Mouse (Mus musculus): ENCODE measurements around the gene Crtap. TPM values are rescaled to one million over a fixed set of nuclear protein-coding genes. Genes with fewer than 3 reads are reported as not detected.

The Crtap gene
- total and polyA plus RNA-seq, 3 experiments, result 17.8 to 27.7 (median 19.2) TPM

DNA sequence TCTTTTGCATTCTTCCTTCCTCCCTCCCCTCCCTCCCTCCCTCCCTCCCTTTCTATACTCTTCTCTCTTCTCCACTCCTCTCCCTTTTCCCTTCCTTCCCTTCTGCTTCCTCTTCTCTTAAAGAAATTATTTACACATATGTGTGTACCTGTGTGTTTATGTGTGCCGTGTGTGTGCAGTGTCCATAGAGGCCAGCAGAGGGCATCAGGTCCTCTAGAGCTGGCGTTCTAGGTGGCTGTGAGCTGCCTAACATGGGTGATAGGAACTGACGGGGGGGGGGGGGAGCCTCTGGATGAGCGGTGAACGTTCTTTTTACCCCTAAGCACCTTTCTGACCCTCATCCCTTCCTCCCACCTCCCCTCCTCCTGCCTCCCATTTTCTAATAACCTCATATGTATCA, 20.8 kb upstream of the Crtap start:
- no peaks in the 10 kb centered on the region for H3K27me3 ChIP-seq (replicated peaks)
- no peak overlapping the region for H3K27ac ChIP-seq (ENCODE audit: insufficient read depth, low read depth)
- in situ Hi-C loops (cut with MboI; ENCODE audit: low pct_ligation_motif_present, low pct_unique_long_range_greater_than_20kb, low sequenced_read_pairs), result no loop called here
- H3K36me3 ChIP-seq (replicated peaks in 1 of 2; ENCODE audit: control insufficient read depth in 1 of 2, insufficient read depth in 1 of 2, low read length in 1 of 2), result peaks cover 45 to 84% of the 10 kb centered on the region in 2 experiments
- H3K4me1 ChIP-seq (ENCODE audit: control insufficient read depth in 1 of 2, insufficient read depth in 2 of 2), result no peaks in the 10 kb centered on the region
- peaks cover 17% of the 10 kb centered on the region for H3K9me3 ChIP-seq (replicated peaks; ENCODE audit: low read length)
- H3K9ac ChIP-seq (ENCODE audit: insufficient read depth, low read depth), result no peak overlapping the region
- no peak overlapping the region for H3K4me2 ChIP-seq (ENCODE audit: insufficient read depth, low read depth, poor library complexity, severe bottlenecking)
- H3K79me2 ChIP-seq (replicated peaks; ENCODE audit: control insufficient read depth, extremely low read depth, insufficient read depth, poor library complexity, severe bottlenecking), result peaks cover 10% of the 10 kb centered on the region
- dilution Hi-C loops (cut with MboI; ENCODE audit: extremely low pct_ligation_motif_present, extremely low pct_unique_long_range_greater_than_20kb, low sequenced_read_pairs), result no loop called here
- TF ChIP-seq CTCF (conservative IDR thresholded peaks at IDR 0.05 in 1 of 2, IDR thresholded peaks at IDR 0.05 in 1 of 2; ENCODE audit: low read depth in 2 of 2, low read length in 2 of 2) (peak in 1 of 2 experiments; percentile 14; a peak in 1 of 4 replicates), EP300 (IDR thresholded peaks at IDR 0.05; ENCODE audit: low read length) (no peak)
- no peak for DNase-seq (ENCODE audit: extremely low read depth)
- no peak overlapping the region for H3K4me3 ChIP-seq (replicated peaks in 1 of 3; ENCODE audit: low read depth in 2 of 3, low read length in 2 of 3, poor library complexity in 1 of 3)

DNA sequence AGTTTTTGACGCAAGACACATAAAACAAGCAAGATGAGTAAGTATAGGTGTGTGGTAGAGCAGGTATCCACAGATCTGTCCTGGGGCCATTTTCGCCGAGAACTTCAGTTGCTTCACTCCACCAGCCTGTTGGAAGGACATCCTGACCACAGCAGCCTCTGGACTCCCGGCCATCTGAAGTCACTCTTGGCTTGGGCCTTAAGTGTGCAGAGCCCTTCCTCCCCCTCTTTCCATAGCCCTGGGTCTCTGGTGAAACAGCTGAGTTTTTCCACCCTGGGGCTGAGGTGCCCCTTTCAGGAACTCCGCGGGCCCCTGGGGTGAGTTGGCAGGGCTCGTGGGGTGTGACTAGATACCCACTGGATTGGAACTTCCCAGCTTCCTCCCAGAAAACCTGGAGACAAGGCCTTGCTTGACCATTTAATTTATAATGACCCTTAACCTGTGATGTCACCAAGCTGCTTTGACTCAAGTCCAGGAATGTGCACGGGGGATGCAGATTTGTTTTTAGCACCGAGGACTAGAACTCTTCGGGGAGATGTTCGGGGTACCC, 19.9 kb upstream of the Crtap start:
- H3K4me2 ChIP-seq (ENCODE audit: insufficient read depth, low read depth, poor library complexity, severe bottlenecking), result no peak overlapping the region
- H3K4me1 ChIP-seq (ENCODE audit: control insufficient read depth in 1 of 2, insufficient read depth in 2 of 2), result 0 out of 4 replicates have a peak, but pooled peaks cover 0 to 2% of the 10 kb centered on the region in 2 experiments
- no peaks in the 10 kb centered on the region for H3K27me3 ChIP-seq (replicated peaks)
- peaks cover 54 to 93% of the 10 kb centered on the region in 2 experiments for H3K36me3 ChIP-seq (replicated peaks in 1 of 2; ENCODE audit: control insufficient read depth in 1 of 2, insufficient read depth in 1 of 2, low read length in 1 of 2)
- H3K79me2 ChIP-seq (replicated peaks; ENCODE audit: control insufficient read depth, extremely low read depth, insufficient read depth, poor library complexity, severe bottlenecking), result peaks cover 18% of the 10 kb centered on the region
- dilution Hi-C loops (cut with MboI; ENCODE audit: extremely low pct_ligation_motif_present, extremely low pct_unique_long_range_greater_than_20kb, low sequenced_read_pairs), result no loop called here
- H3K9me3 ChIP-seq (replicated peaks; ENCODE audit: low read length), result peaks cover 17% of the 10 kb centered on the region
- H3K27ac ChIP-seq (ENCODE audit: insufficient read depth, low read depth), result no peak overlapping the region
- in situ Hi-C loops (cut with MboI; ENCODE audit: low pct_ligation_motif_present, low pct_unique_long_range_greater_than_20kb, low sequenced_read_pairs), result no loop called here
- TF ChIP-seq POLR2A (IDR thresholded peaks at IDR 0.05; ENCODE audit: low read depth, low read length) (no peak), MEF2A (IDR thresholded peaks at IDR 0.05; ENCODE audit: borderline replicate concordance, low read depth, low read length) (no peak)
- no peak for DNase-seq (ENCODE audit: extremely low read depth)
- no peak overlapping the region for H3K9ac ChIP-seq (ENCODE audit: insufficient read depth, low read depth)
- no peak overlapping the region for H3K4me3 ChIP-seq (replicated peaks in 1 of 3; ENCODE audit: low read depth in 2 of 3, low read length in 2 of 3, poor library complexity in 1 of 3)

DNA sequence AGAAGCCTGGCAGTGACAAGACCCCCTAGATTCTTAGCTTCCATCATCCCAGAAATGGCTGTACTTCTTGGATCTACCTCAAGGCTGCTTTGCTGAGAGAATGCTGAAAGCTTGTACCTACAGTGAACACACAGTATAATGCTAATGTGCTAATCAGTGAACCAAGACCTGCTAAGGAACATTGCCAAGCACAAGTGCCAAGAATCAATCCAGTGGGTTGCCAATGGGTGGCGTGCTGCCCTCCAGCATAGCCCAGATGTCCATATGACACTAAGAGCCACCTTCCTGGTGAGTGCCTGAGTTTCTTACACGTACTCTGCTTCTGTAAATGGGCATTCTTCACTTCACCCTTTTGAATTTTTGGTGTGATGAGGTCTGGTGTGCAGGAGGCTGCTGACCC, 17.2 kb upstream of the Crtap start:
- in situ Hi-C loops (cut with MboI; ENCODE audit: low pct_ligation_motif_present, low pct_unique_long_range_greater_than_20kb, low sequenced_read_pairs), result no loop called here
- Histone ChIP-seq H3K9me3 (replicated peaks; ENCODE audit: low read length) (peaks cover 17% of the 10 kb centered on the region), H3K4me2 (ENCODE audit: insufficient read depth, low read depth, poor library complexity, severe bottlenecking) (no peak overlapping the region), H3K27me3 (replicated peaks) (no peaks in the 10 kb centered on the region), H3K4me1 (ENCODE audit: control insufficient read depth in 1 of 2, insufficient read depth in 2 of 2) (peaks cover 2 to 3% of the 10 kb centered on the region in 2 experiments; a peak in 1 of 4 replicates), H3K79me2 (replicated peaks; ENCODE audit: control insufficient read depth, extremely low read depth, insufficient read depth, poor library complexity, severe bottlenecking) (peaks cover 37% of the 10 kb centered on the region), H3K36me3 (replicated peaks in 1 of 2; ENCODE audit: control insufficient read depth in 1 of 2, insufficient read depth in 1 of 2, low read length in 1 of 2) (peaks cover 63 to 89% of the 10 kb centered on the region in 2 experiments), H3K4me3 (replicated peaks in 1 of 3; ENCODE audit: low read depth in 2 of 3, low read length in 2 of 3, poor library complexity in 1 of 3) (no peak overlapping the region), H3K27ac (ENCODE audit: insufficient read depth, low read depth) (no peak overlapping the region), H3K9ac (ENCODE audit: insufficient read depth, low read depth) (no peak overlapping the region)
- dilution Hi-C loops (cut with MboI; ENCODE audit: extremely low pct_ligation_motif_present, extremely low pct_unique_long_range_greater_than_20kb, low sequenced_read_pairs), result no loop called here
- DNase-seq (ENCODE audit: extremely low read depth), result no peak
- no peak for TF ChIP-seq MEF2A (IDR thresholded peaks at IDR 0.05; ENCODE audit: borderline replicate concordance, low read depth, low read length)
- no peak for TF ChIP-seq POLR2A (IDR thresholded peaks at IDR 0.05; ENCODE audit: low read depth, low read length)
- TF ChIP-seq HCFC1 (IDR thresholded peaks at IDR 0.05; ENCODE audit: low read depth, low read length), result no peak
- TF ChIP-seq EP300 (IDR thresholded peaks at IDR 0.05; ENCODE audit: low read length), result no peak
- TF ChIP-seq SMC3 (IDR thresholded peaks at IDR 0.05; ENCODE audit: low read depth, low read length), result no peak
- TF ChIP-seq KAT2A (IDR thresholded peaks at IDR 0.05; ENCODE audit: insufficient replicate concordance, low read length), result no peak
- no peak for TF ChIP-seq ZKSCAN1 (IDR thresholded peaks at IDR 0.05; ENCODE audit: borderline replicate concordance, low read depth, low read length)
- TF ChIP-seq E2F4 (IDR thresholded peaks at IDR 0.05; ENCODE audit: insufficient replicate concordance, low read depth, low read length), result no peak
